Mouse (Mus musculus): ENCODE measurements around the gene Olfr1316.

- TF ChIP-seq GATA1 (IDR thresholded peaks at IDR 0.05; ENCODE audit: low read length) = no peak
- TF ChIP-seq TAL1 (IDR thresholded peaks at IDR 0.05; ENCODE audit: low read length) = no peak
These were observed at the start of gene Olfr1316 for GRCm38 (mm10) chr2:112134877-112135276.

Measured in erythroblast, embryonic 14.5 days (primary cell).